Mouse (Mus musculus) kidney, adult 2 months (tissue): ENCODE results near the gene Tsc1.

ENCODE experiments used
- CTCF ChIP-seq: fragments of 200-500 bp; conservative IDR thresholded peaks from 2 replicates; pipeline ENCODE4 v1.5.1; 2011; ENCODE audit warnings: low read depth, mild to moderate bottlenecking, control low read depth, low read length, moderate library complexity, mixed read lengths; ENCODE audit not compliant: insufficient read depth, insufficient read length
- POLR2A ChIP-seq: fragments of 200-500 bp; IDR thresholded peaks from one replicate; pipeline ENCODE4 v1.6.1; 2011; ENCODE audit warnings: low read depth, low read length, control low read depth

GRCm38 (mm10) chr2:28621111-28621510, 19.9 kb upstream of the Tsc1 start:
- TF ChIP-seq CTCF (no peak), POLR2A (no peak)
